Mouse (Mus musculus) lung, embryonic 15.5 days (tissue): ENCODE results near the gene Mical2. TPM values are rescaled to one million over a fixed set of nuclear protein-coding genes. Genes with fewer than 3 reads are reported as not detected.
A peak's percentile ranks its signal among the peaks of the same experiment; 100 is the strongest.

ENCODE experiments used
- ATAC-seq: fragments of 200-750 bp; cut with Nextera tagmentation; 2 replicates; pipeline ENCODE4 v1.8.0; 2017; ENCODE audit warnings: moderate number of reproducible peaks, borderline replicate concordance; ENCODE audit not compliant: low FRiP score, low TSS enrichment; ENCODE audit errors: extremely low read depth
- H3K27ac ChIP-seq: fragments of 300-500 bp; sonication (generic); 2 replicates; pipeline ENCODE4 v1.5.1; 2015; ENCODE audit warnings: moderate library complexity, mild to moderate bottlenecking, inconsistent platforms
- H3K27me3 ChIP-seq: fragments of 300-500 bp; sonication (generic); 2 replicates; pipeline ENCODE4 v1.6.1; 2015; ENCODE audit warnings: inconsistent platforms
- H3K36me3 ChIP-seq: fragments of 300-500 bp; sonication (generic); 2 replicates; pipeline ENCODE4 v1.6.1; 2015; ENCODE audit warnings: inconsistent platforms
- H3K4me1 ChIP-seq: fragments of 300-500 bp; sonication (generic); 2 replicates; pipeline ENCODE4 v1.6.1; 2015; ENCODE audit warnings: inconsistent platforms
- H3K4me2 ChIP-seq: fragments of 300-500 bp; sonication (generic); 2 replicates; pipeline ENCODE4 v1.6.1; 2015; ENCODE audit warnings: inconsistent platforms, mild to moderate bottlenecking, moderate library complexity
- H3K4me3 ChIP-seq: fragments of 300-500 bp; sonication (generic); 2 replicates; pipeline ENCODE4 v1.5.1; 2015; ENCODE audit warnings: mild to moderate bottlenecking, inconsistent platforms
- H3K9ac ChIP-seq: fragments of 300-500 bp; sonication (generic); 2 replicates; pipeline ENCODE4 v1.6.1; 2015; ENCODE audit warnings: inconsistent platforms
- H3K9me3 ChIP-seq: fragments of 300-500 bp; sonication (generic); 2 replicates; pipeline ENCODE4 v1.6.1; 2016; ENCODE audit warnings: inconsistent platforms
- WGBS: fragments of 180-500 bp; shearing (Covaris S2); methylation state at CpG from one replicate; pipeline ENCODE4 v1.1.7; 2015; 5-methylcytosine and 5-hydroxymethylcytosine counted together
- polyA plus RNA-seq: library from polyadenylated mRNA; unstranded; fragments of >200 nt; fragmentation: Nextera tagmentation; extraction: Ambion mirVana; gene quantifications from 2 replicates; pipeline ENCODE4 v1.2.1, GENCODE M21; 2015

Gene Mical2
- polyA plus RNA-seq, 1 experiment from 2014 or later = 22.8 TPM

DNA sequence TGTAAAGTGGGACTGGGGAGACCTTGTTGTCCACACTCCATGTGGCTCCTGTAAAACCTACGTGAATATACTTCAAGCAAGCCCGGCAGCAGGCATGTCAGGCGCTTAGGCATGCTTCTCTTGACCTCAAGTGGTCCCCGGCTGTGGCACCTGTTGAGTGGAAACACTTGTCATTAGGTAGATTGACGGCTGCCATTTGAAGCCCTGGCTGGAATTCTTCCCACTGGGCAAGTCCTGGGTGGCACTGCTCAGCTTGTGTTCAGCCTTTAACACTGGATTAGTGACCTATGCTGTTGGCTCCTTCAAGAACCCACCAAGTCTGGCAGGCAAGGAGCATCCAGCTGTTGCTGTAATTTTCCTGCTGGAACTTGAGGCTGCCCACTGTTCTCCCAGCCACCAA is 63.9 kb downstream of the Mical2 start:
- no peak overlapping the region for H3K4me2 ChIP-seq
- peak; percentile 19; the same call in 1 of the 2 replicates for ATAC-seq
- H3K36me3 ChIP-seq = no peaks in the 10 kb centered on the region
- peaks cover 35% of the 10 kb centered on the region for H3K4me1 ChIP-seq
- no peaks in the 10 kb centered on the region for H3K27me3 ChIP-seq
- 43% methylated on average over 5 of the region's 5 CpGs for WGBS
- H3K9ac ChIP-seq = no peak overlapping the region
- no peak overlapping the region for H3K4me3 ChIP-seq
- H3K27ac ChIP-seq = peak overlapping the region; percentile 85
- no peaks in the 10 kb centered on the region for H3K9me3 ChIP-seq

- Histone ChIP-seq H3K4me3 (no peak overlapping the region), H3K4me1 (peaks cover 35% of the 10 kb centered on the region), H3K36me3 (no peaks in the 10 kb centered on the region), H3K9ac (no peak overlapping the region), H3K9me3 (no peaks in the 10 kb centered on the region), H3K27ac (peak overlapping the region; percentile 85), H3K27me3 (no peaks in the 10 kb centered on the region), H3K4me2 (no peak overlapping the region)
- no peak for ATAC-seq
- 29% methylated on average over 4 of the region's 4 CpGs for WGBS
Measured at GRCm38 (mm10) chr7:112289990-112290389, 64.3 kb downstream of the Mical2 start.

DNA sequence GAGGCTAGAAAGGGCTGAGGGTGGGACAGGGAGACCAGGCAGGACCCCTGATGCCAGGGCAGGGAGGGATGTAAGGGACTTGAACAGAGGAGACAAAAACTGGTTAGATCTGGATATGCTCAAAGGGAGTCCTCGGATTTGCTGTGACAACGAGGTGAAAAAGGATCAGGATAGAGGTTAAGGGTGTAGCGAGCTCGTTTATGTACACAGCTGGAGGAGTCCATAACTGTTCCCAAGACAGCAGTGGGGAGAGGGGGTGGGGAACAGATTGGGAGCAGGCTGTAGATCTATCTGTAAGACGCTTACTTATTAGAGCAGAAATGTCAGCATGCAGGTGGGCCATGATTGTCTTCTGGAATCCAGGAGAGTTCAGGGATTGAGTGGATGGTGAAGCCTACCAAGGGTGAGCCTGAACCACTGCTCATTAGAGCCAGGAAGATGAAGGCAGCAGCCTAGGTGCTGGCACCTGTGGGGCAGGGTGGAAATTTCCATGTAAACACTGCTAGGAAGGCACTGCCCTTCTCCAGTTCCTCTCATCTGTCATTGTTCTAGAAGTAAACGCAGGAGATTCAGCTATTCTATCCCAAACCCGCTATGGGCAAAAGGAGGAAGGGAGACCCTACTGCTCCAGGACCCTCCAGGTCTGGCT is 67.9 kb downstream of the Mical2 start:
- no peaks in the 10 kb centered on the region for H3K36me3 ChIP-seq
- ATAC-seq = no peak
- H3K9me3 ChIP-seq = no peaks in the 10 kb centered on the region
- no peak overlapping the region for H3K4me2 ChIP-seq
- no peaks in the 10 kb centered on the region for H3K27me3 ChIP-seq
- no peak overlapping the region for H3K9ac ChIP-seq
- no peak overlapping the region for H3K27ac ChIP-seq
- H3K4me3 ChIP-seq = no peak overlapping the region
- H3K4me1 ChIP-seq = peaks cover 44% of the 10 kb centered on the region
- 28% methylated on average over 7 of the region's 7 CpGs for WGBS

- peaks cover 46% of the 10 kb centered on the region for H3K4me1 ChIP-seq
- peak overlapping the region; percentile 46 for H3K27ac ChIP-seq
- WGBS = 51% methylated on average over 8 of the region's 8 CpGs
Measured at GRCm38 (mm10) chr7:112295426-112296221, 70.0 kb downstream of the Mical2 start.

GRCm38 (mm10) chr7:112298032-112298431 is 72.4 kb downstream of the Mical2 start:
- Histone ChIP-seq H3K27ac (peak overlapping the region; percentile 85), H3K9ac (no peak overlapping the region), H3K4me2 (no peak overlapping the region), H3K4me3 (no peak overlapping the region), H3K4me1 (peaks cover 44% of the 10 kb centered on the region), H3K27me3 (no peaks in the 10 kb centered on the region), H3K9me3 (no peaks in the 10 kb centered on the region), H3K36me3 (no peaks in the 10 kb centered on the region)
- ATAC-seq = peak; percentile 44; the same call in 1 of the 2 replicates
- WGBS = 14% methylated on average over 9 of the region's 9 CpGs

More at GRCm38 (mm10) chr7:112295426-112296221, 70.0 kb downstream of the Mical2 start:
- H3K9ac ChIP-seq = no peak overlapping the region
- no peak overlapping the region for H3K4me3 ChIP-seq
- H3K27me3 ChIP-seq = no peaks in the 10 kb centered on the region
- H3K9me3 ChIP-seq = no peaks in the 10 kb centered on the region
- no peak for ATAC-seq
- H3K4me2 ChIP-seq = no peak overlapping the region
- H3K36me3 ChIP-seq = no peaks in the 10 kb centered on the region

DNA sequence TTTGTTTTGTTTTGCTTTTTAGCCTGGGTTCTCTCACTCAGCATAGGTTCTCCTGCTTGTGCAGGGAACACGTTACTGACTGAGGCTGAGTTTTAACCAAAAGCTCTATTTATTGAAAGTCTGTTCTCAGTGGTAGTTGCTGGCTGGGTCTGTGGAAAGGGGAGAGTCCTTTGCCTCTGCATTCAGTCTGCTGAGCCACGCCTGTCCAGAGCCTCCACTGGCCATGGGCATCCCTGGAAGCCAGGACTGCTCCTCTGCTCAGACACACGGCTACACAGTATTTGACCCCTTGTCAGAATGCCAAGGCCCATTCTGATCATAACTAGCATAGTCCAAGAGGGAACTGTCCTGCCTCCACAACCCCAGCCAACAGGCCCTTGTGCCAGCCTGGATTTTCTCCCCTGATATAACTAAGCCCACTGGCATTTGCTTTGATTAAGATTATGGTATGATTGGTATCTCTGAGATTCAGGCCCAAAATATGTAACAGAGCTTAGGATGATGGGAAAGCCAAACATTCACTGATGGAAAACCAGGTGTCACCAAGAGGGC is 73.3 kb downstream of the Mical2 start:
- H3K4me3 ChIP-seq = no peak overlapping the region

DNA sequence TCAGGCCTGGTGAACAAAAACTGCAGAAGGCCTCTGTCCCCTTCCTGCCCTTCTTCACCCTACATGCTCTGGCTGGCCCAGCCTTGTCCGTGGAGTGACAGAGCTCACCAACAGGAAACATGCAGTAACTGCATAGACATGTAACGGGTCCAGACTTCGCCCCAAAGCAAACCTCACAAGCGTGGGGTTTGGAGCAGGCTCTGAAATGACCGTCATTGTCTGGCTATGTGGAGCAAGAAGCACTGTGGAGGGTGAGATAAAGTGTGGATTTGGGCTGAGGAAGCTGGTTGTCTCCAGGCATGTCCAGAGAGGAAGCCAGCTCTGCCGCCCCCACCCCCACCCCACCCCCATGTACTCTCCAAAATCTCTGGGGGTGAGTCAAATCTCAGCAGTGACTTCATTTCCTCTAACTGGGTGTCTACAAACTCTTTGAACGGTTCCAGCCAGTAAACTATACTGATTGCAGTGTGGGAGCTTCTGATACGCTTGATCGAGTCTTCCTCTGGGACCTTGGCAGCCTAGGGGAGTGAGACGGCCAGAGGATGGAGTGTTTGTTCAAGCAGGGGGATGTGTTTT is 74.0 kb downstream of the Mical2 start:
- no peak overlapping the region for H3K4me2 ChIP-seq
- H3K4me3 ChIP-seq = no peak overlapping the region
- H3K9me3 ChIP-seq = no peaks in the 10 kb centered on the region
- 28% methylated on average over 10 of the region's 10 CpGs for WGBS
- ATAC-seq = peak; percentile 36
- H3K9ac ChIP-seq = no peak overlapping the region
- H3K4me1 ChIP-seq = peaks cover 39% of the 10 kb centered on the region
- H3K36me3 ChIP-seq = no peaks in the 10 kb centered on the region
- H3K27me3 ChIP-seq = no peaks in the 10 kb centered on the region
- peak overlapping the region; percentile 85 for H3K27ac ChIP-seq

More for the DNA sequence above, 73.3 kb downstream of the Mical2 start:
- 41% methylated on average over 3 of the region's 3 CpGs for WGBS
- Histone ChIP-seq H3K4me1 (peaks cover 39% of the 10 kb centered on the region), H3K27ac (peak overlapping the region; percentile 85), H3K27me3 (no peaks in the 10 kb centered on the region), H3K4me2 (no peak overlapping the region), H3K9ac (no peak overlapping the region), H3K9me3 (no peaks in the 10 kb centered on the region), H3K36me3 (no peaks in the 10 kb centered on the region)
- ATAC-seq = no peak

GRCm38 (mm10) chr7:112300141-112300540 is 74.5 kb downstream of the Mical2 start:
- H3K9me3 ChIP-seq = no peaks in the 10 kb centered on the region
- H3K36me3 ChIP-seq = no peaks in the 10 kb centered on the region
- no peaks in the 10 kb centered on the region for H3K27me3 ChIP-seq
- no peak overlapping the region for H3K4me3 ChIP-seq
- peak; percentile 16; the same call in 1 of the 2 replicates for ATAC-seq
- no peak overlapping the region for H3K9ac ChIP-seq
- H3K4me1 ChIP-seq = peaks cover 39% of the 10 kb centered on the region
- 43% methylated on average over 5 of the region's 5 CpGs for WGBS
- peak overlapping the region; percentile 85 for H3K27ac ChIP-seq
- H3K4me2 ChIP-seq = no peak overlapping the region

DNA sequence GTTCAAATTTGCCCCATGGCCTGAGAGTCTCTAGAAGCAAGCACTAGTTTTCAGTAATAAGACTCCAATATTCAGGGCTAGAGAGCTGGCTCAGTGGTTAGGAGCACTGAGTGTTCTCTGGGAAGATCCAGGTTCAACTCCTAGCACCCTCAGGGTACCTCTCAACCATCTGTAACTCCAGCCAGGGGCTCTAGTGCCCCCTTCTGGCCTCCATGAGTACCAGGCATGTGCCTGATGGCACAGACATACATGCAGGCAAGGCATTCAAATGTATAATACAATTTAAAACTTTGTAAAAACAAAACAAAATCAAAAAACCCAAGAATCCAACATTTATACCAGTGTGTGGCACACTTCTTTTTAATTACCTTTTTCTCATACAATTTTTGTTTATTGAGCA is 75.4 kb downstream of the Mical2 start:
- no peaks in the 10 kb centered on the region for H3K36me3 ChIP-seq
- H3K27ac ChIP-seq = no peak overlapping the region
- H3K4me2 ChIP-seq = no peak overlapping the region
- H3K9me3 ChIP-seq = no peaks in the 10 kb centered on the region
- no peaks in the 10 kb centered on the region for H3K27me3 ChIP-seq
- no peak for ATAC-seq
- H3K4me1 ChIP-seq = peaks cover 32% of the 10 kb centered on the region
- no peak overlapping the region for H3K9ac ChIP-seq
- no peak overlapping the region for H3K4me3 ChIP-seq

DNA sequence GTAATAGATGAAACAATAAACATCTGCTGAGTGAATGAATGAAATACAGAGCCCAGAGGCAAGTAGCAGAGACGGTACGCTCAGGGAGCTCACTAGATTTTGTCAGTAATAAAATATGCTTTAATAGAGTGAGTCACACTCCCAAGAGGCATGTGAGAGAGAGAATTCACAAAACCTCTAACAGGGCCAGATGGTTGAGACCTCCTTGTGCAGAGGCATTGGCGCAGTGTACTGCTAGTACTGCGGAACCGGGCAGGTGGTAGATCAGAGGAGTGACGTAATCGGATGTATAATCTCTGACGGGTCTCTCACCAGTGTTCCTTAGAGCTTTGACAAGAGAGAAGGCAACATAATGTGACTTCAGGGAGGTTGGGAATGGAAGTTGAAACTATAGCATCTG is 78.7 kb downstream of the Mical2 start:
- Histone ChIP-seq H3K27ac (no peak overlapping the region), H3K4me3 (no peak overlapping the region), H3K9me3 (no peaks in the 10 kb centered on the region), H3K4me2 (no peak overlapping the region), H3K36me3 (no peaks in the 10 kb centered on the region), H3K9ac (no peak overlapping the region), H3K4me1 (peaks cover 20% of the 10 kb centered on the region), H3K27me3 (no peaks in the 10 kb centered on the region)
- 82% methylated on average over 8 of the region's 8 CpGs for WGBS
- no peak for ATAC-seq

DNA sequence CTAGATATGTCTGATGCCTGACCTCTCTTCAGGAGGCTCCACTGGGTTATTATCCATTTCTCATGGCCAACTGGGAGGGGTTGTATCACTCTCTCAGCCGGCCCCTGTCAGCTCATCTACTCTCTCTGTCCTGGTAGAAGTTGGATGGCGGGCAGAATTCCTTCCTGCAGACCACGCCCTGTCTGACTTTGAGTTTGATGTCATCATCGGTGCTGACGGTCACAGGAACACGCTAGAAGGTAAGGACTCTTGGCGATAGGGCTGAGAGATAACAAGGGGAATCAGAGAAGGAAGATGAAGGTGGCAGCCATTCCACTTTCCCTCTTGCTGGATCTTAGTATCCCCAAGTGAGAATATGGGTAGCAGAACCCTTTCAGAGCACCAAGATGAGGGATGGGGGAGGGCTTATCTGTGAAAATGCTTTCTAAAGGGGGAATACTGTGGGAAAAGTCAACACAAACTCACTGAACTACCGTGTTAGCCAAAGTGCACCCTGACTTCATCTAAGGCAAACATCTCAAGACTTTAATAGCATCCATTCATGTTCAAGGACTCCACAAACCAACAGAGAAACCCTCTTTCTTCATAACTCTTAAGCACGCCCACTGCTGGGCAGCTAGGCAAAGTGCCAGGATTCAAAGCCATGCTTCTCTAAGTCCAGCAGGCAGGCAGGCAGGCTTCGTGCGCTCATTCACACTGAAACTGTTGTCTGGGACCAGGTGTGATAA is 83.8 kb downstream of the Mical2 start:
- peak; percentile 70 for ATAC-seq
- no peak overlapping the region for H3K4me3 ChIP-seq

More for the DNA sequence above, 83.8 kb downstream of the Mical2 start:
- Histone ChIP-seq H3K9me3 (no peaks in the 10 kb centered on the region), H3K9ac (no peak overlapping the region), H3K4me1 (peaks cover 14% of the 10 kb centered on the region), H3K4me2 (no peak overlapping the region), H3K36me3 (peaks cover 13% of the 10 kb centered on the region; the same call in 1 of the 2 replicates), H3K27me3 (no peaks in the 10 kb centered on the region), H3K27ac (peak overlapping the region; percentile 77)
- 44% methylated on average over 11 of the region's 11 CpGs for WGBS
